Mouse (Mus musculus): ENCODE measurements around the gene Sipa1l1. TPM values are rescaled to one million over a fixed set of nuclear protein-coding genes. Genes with fewer than 3 reads are reported as not detected.

Gene Sipa1l1
- polyA plus RNA-seq, 1 experiment from 2014 or later, result 25.9 TPM

- H3K27ac ChIP-seq (ENCODE audit: low read length), result no peak overlapping the region
- no peaks in the 10 kb centered on the region for H3K9me3 ChIP-seq (ENCODE audit: control insufficient read depth, low read length)
- H3K4me3 ChIP-seq (ENCODE audit: low read length), result no peak overlapping the region
- no peak overlapping the region for H3K9ac ChIP-seq (ENCODE audit: low read length)
- H3K27me3 ChIP-seq (ENCODE audit: control insufficient read depth, insufficient read depth, low read depth, low read length), result no peaks in the 10 kb centered on the region
- H3K36me3 ChIP-seq (ENCODE audit: control insufficient read depth, insufficient read depth, low read length), result no peaks in the 10 kb centered on the region
- H3K4me1 ChIP-seq (replicated peaks; ENCODE audit: control insufficient read depth, insufficient read depth, low read length), result 0 out of 2 replicates have a peak, but pooled peaks cover 2% of the 10 kb centered on the region
- no peak overlapping the region for H3K4me2 ChIP-seq (ENCODE audit: low read depth, low read length)
- 46% methylated on average over 6 of the region's 6 CpGs for WGBS
- ATAC-seq (ENCODE audit: low read depth), result no peak
Observed at GRCm38 (mm10) chr12:82286068-82286467, 116.9 kb downstream of the Sipa1l1 start.

- Histone ChIP-seq H3K9me3 (ENCODE audit: control insufficient read depth, low read length) (no peaks in the 10 kb centered on the region), H3K27ac (ENCODE audit: low read length) (no peak overlapping the region), H3K36me3 (ENCODE audit: control insufficient read depth, insufficient read depth, low read length) (no peaks in the 10 kb centered on the region), H3K4me1 (replicated peaks; ENCODE audit: control insufficient read depth, insufficient read depth, low read length) (0 out of 2 replicates have a peak, but pooled peaks cover 2% of the 10 kb centered on the region), H3K27me3 (ENCODE audit: control insufficient read depth, insufficient read depth, low read depth, low read length) (no peaks in the 10 kb centered on the region), H3K4me3 (ENCODE audit: low read length) (no peak overlapping the region), H3K4me2 (ENCODE audit: low read depth, low read length) (no peak overlapping the region), H3K9ac (ENCODE audit: low read length) (no peak overlapping the region)
- WGBS, result 36% methylated on average over 5 of the region's 5 CpGs
- ATAC-seq (ENCODE audit: low read depth), result no peak
Observed at GRCm38 (mm10) chr12:82286804-82287203, 117.7 kb downstream of the Sipa1l1 start.

GRCm38 (mm10) chr12:82293545-82294247, 124.6 kb downstream of the Sipa1l1 start:
- Histone ChIP-seq H3K4me1 (replicated peaks; ENCODE audit: control insufficient read depth, insufficient read depth, low read length) (no peaks in the 10 kb centered on the region), H3K27ac (ENCODE audit: low read length) (no peak overlapping the region), H3K36me3 (ENCODE audit: control insufficient read depth, insufficient read depth, low read length) (no peaks in the 10 kb centered on the region), H3K27me3 (ENCODE audit: control insufficient read depth, insufficient read depth, low read depth, low read length) (no peaks in the 10 kb centered on the region), H3K9me3 (ENCODE audit: control insufficient read depth, low read length) (no peaks in the 10 kb centered on the region), H3K4me3 (ENCODE audit: low read length) (no peak overlapping the region), H3K9ac (ENCODE audit: low read length) (no peak overlapping the region), H3K4me2 (ENCODE audit: low read depth, low read length) (no peak overlapping the region)
- no peak for ATAC-seq (ENCODE audit: low read depth)
- 94% methylated on average over 7 of the region's 7 CpGs for WGBS

GRCm38 (mm10) chr12:82294906-82295887, 126.1 kb downstream of the Sipa1l1 start:
- Histone ChIP-seq H3K4me1 (replicated peaks; ENCODE audit: control insufficient read depth, insufficient read depth, low read length) (no peaks in the 10 kb centered on the region), H3K9ac (ENCODE audit: low read length) (no peak overlapping the region), H3K9me3 (ENCODE audit: control insufficient read depth, low read length) (no peaks in the 10 kb centered on the region), H3K4me3 (ENCODE audit: low read length) (no peak overlapping the region), H3K27ac (ENCODE audit: low read length) (no peak overlapping the region), H3K4me2 (ENCODE audit: low read depth, low read length) (no peak overlapping the region), H3K36me3 (ENCODE audit: control insufficient read depth, insufficient read depth, low read length) (no peaks in the 10 kb centered on the region), H3K27me3 (ENCODE audit: control insufficient read depth, insufficient read depth, low read depth, low read length) (no peaks in the 10 kb centered on the region)
- 68% methylated on average over 10 of the region's 10 CpGs for WGBS
- ATAC-seq (ENCODE audit: low read depth), result no peak

- WGBS, result 59% methylated on average over 2 of the region's 2 CpGs
- no peak for ATAC-seq (ENCODE audit: low read depth)
Observed at GRCm38 (mm10) chr12:82296276-82296675, 127.2 kb downstream of the Sipa1l1 start.

GRCm38 (mm10) chr12:82297196-82297595, 128.1 kb downstream of the Sipa1l1 start:
- WGBS, result 74% methylated on average over 6 of the region's 6 CpGs
- H3K9me3 ChIP-seq (ENCODE audit: control insufficient read depth, low read length), result no peaks in the 10 kb centered on the region

More at GRCm38 (mm10) chr12:82296276-82296675, 127.2 kb downstream of the Sipa1l1 start:
- Histone ChIP-seq H3K27me3 (ENCODE audit: control insufficient read depth, insufficient read depth, low read depth, low read length) (no peaks in the 10 kb centered on the region), H3K9me3 (ENCODE audit: control insufficient read depth, low read length) (no peaks in the 10 kb centered on the region), H3K4me1 (replicated peaks; ENCODE audit: control insufficient read depth, insufficient read depth, low read length) (no peaks in the 10 kb centered on the region), H3K4me3 (ENCODE audit: low read length) (no peak overlapping the region), H3K27ac (ENCODE audit: low read length) (no peak overlapping the region), H3K4me2 (ENCODE audit: low read depth, low read length) (no peak overlapping the region), H3K9ac (ENCODE audit: low read length) (no peak overlapping the region), H3K36me3 (ENCODE audit: control insufficient read depth, insufficient read depth, low read length) (no peaks in the 10 kb centered on the region)

GRCm38 (mm10) chr12:82298662-82299460, 129.7 kb downstream of the Sipa1l1 start:
- ATAC-seq (ENCODE audit: low read depth), result no peak
- H3K27me3 ChIP-seq (ENCODE audit: control insufficient read depth, insufficient read depth, low read depth, low read length), result no peaks in the 10 kb centered on the region
- no peak overlapping the region for H3K4me3 ChIP-seq (ENCODE audit: low read length)
- H3K9ac ChIP-seq (ENCODE audit: low read length), result no peak overlapping the region
- H3K9me3 ChIP-seq (ENCODE audit: control insufficient read depth, low read length), result no peaks in the 10 kb centered on the region
- 0 out of 2 replicates have a peak, but pooled peaks cover 2% of the 10 kb centered on the region for H3K4me1 ChIP-seq (replicated peaks; ENCODE audit: control insufficient read depth, insufficient read depth, low read length)
- 82% methylated on average over 9 of the region's 9 CpGs for WGBS
- H3K4me2 ChIP-seq (ENCODE audit: low read depth, low read length), result no peak overlapping the region
- H3K27ac ChIP-seq (ENCODE audit: low read length), result no peak overlapping the region
- H3K36me3 ChIP-seq (ENCODE audit: control insufficient read depth, insufficient read depth, low read length), result no peaks in the 10 kb centered on the region

More at GRCm38 (mm10) chr12:82297196-82297595, 128.1 kb downstream of the Sipa1l1 start:
- H3K4me2 ChIP-seq (ENCODE audit: low read depth, low read length), result no peak overlapping the region
- H3K9ac ChIP-seq (ENCODE audit: low read length), result no peak overlapping the region
- ATAC-seq (ENCODE audit: low read depth), result no peak
- H3K4me1 ChIP-seq (replicated peaks; ENCODE audit: control insufficient read depth, insufficient read depth, low read length), result no peaks in the 10 kb centered on the region
- no peak overlapping the region for H3K27ac ChIP-seq (ENCODE audit: low read length)
- no peaks in the 10 kb centered on the region for H3K27me3 ChIP-seq (ENCODE audit: control insufficient read depth, insufficient read depth, low read depth, low read length)
- H3K4me3 ChIP-seq (ENCODE audit: low read length), result no peak overlapping the region
- no peaks in the 10 kb centered on the region for H3K36me3 ChIP-seq (ENCODE audit: control insufficient read depth, insufficient read depth, low read length)

GRCm38 (mm10) chr12:82304140-82304539, 135.0 kb downstream of the Sipa1l1 start:
- Histone ChIP-seq H3K4me1 (replicated peaks; ENCODE audit: control insufficient read depth, insufficient read depth, low read length) (0 out of 2 replicates have a peak, but pooled peaks cover 2% of the 10 kb centered on the region), H3K4me3 (ENCODE audit: low read length) (no peak overlapping the region), H3K27ac (ENCODE audit: low read length) (no peak overlapping the region), H3K36me3 (ENCODE audit: control insufficient read depth, insufficient read depth, low read length) (no peaks in the 10 kb centered on the region), H3K27me3 (ENCODE audit: control insufficient read depth, insufficient read depth, low read depth, low read length) (no peaks in the 10 kb centered on the region), H3K9me3 (ENCODE audit: control insufficient read depth, low read length) (no peaks in the 10 kb centered on the region), H3K9ac (ENCODE audit: low read length) (no peak overlapping the region), H3K4me2 (ENCODE audit: low read depth, low read length) (no peak overlapping the region)
- ATAC-seq (ENCODE audit: low read depth), result 0 out of 2 replicates have a peak, but pooled peaks have one; percentile 45
- WGBS, result 68% methylated on average over 2 of the region's 2 CpGs

Measured in lung, embryonic 16.5 days (tissue).